Mouse (Mus musculus) CD8-positive naive resting alpha-beta T cell, adult 2 months (primary cell): ENCODE measurements around the gene Gfod1.

Source experiments
- DNase-seq, 2 experiments: peaks; one replicate each; pipeline ENCODE4 v3.0.0; 2022; ENCODE audit warnings: low read depth in 2 of 2, low spot score in 2 of 2

The Gfod1 gene

GRCm38 (mm10) chr13:43206118-43206683, 97.8 kb downstream of the Gfod1 start:
- DNase-seq: no peak

GRCm38 (mm10) chr13:43203641-43204040, 100.3 kb downstream of the Gfod1 start:
- DNase-seq: no peak

GRCm38 (mm10) chr13:43203234-43203633, 100.7 kb downstream of the Gfod1 start:
- no peak for DNase-seq

GRCm38 (mm10) chr13:43202351-43202750, 101.6 kb downstream of the Gfod1 start:
- DNase-seq: no peak

GRCm38 (mm10) chr13:43201033-43201432, 102.9 kb downstream of the Gfod1 start:
- DNase-seq: peak in 1 of 2 experiments; percentile 35

GRCm38 (mm10) chr13:43200473-43200872, 103.5 kb downstream of the Gfod1 start:
- DNase-seq: no peak

GRCm38 (mm10) chr13:43199749-43200148, 104.2 kb downstream of the Gfod1 start:
- DNase-seq: peak; percentile 44 to 60

GRCm38 (mm10) chr13:43199282-43199681, 104.7 kb downstream of the Gfod1 start:
- no peak for DNase-seq

GRCm38 (mm10) chr13:43197187-43197586, 106.8 kb downstream of the Gfod1 start:
- no peak for DNase-seq

- DNase-seq: no peak
Observed at GRCm38 (mm10) chr13:43196000-43196399, 108.0 kb downstream of the Gfod1 start.

GRCm38 (mm10) chr13:43193932-43194331, 110.0 kb downstream of the Gfod1 start:
- DNase-seq: no peak

- DNase-seq: no peak
Observed at GRCm38 (mm10) chr13:43193266-43193665, 110.7 kb downstream of the Gfod1 start.

GRCm38 (mm10) chr13:43191741-43192192, 112.2 kb downstream of the Gfod1 start:
- no peak for DNase-seq

GRCm38 (mm10) chr13:43191290-43191689, 112.7 kb downstream of the Gfod1 start:
- no peak for DNase-seq

GRCm38 (mm10) chr13:43187736-43188135, 116.2 kb downstream of the Gfod1 start:
- DNase-seq: no peak

- no peak for DNase-seq
Observed at GRCm38 (mm10) chr13:43183248-43184055, 120.5 kb downstream of the Gfod1 start.

- DNase-seq: peak; percentile 69 to 80
Observed at GRCm38 (mm10) chr13:43182465-43183201, 121.3 kb downstream of the Gfod1 start.

GRCm38 (mm10) chr13:43181104-43181503, 122.9 kb downstream of the Gfod1 start:
- no peak for DNase-seq

GRCm38 (mm10) chr13:43177317-43177716, 126.7 kb downstream of the Gfod1 start:
- DNase-seq: peak in 1 of 2 experiments; percentile 27

GRCm38 (mm10) chr13:43176676-43177075, 127.3 kb downstream of the Gfod1 start:
- DNase-seq: no peak

GRCm38 (mm10) chr13:43173262-43173661, 130.7 kb downstream of the Gfod1 start:
- peak; percentile 76 to 86 for DNase-seq
